Mouse (Mus musculus): ENCODE measurements around the gene Plin1. TPM values are rescaled to one million over a fixed set of nuclear protein-coding genes. Genes with fewer than 3 reads are reported as not detected.
A peak's percentile ranks its signal among the peaks of the same experiment; 100 is the strongest.

Gene Plin1
- not detected in 2 replicates for polyA plus RNA-seq (2016; fragmentation: Nextera tagmentation; extraction: Ambion mirVana)

DNA sequence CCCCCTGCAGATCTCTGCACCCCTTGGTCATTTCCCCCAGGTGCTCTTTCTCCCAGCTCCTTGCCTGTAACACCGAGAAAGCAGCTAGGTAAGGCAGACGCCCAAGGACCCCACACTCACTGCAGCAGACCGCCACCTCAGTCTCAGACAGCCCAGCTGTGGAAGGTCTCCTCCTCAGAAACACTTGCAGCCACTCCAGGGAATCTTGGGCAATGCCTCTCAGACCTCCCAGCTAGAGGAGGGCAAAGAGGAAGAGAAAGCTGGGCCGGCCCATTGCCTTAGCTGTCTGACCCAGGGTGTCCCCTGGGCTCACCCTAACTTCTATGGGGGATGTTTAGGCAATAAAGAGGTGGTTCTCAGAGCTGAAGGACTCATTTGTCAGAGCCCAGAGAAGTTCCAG, at the start of gene Plin1:
Gene Plin1, minus strand, starts transcription at position 282 of the 400 bp plus-strand sequence.
- Histone ChIP-seq H3K27ac (no peak within 1 kb of the TSS), H3K4me3 (replicated peaks) (no peak within 1 kb of the TSS), H3K4me2 (no peak within 1 kb of the TSS), H3K9ac (replicated peaks) (no peak within 1 kb of the TSS), H3K36me3 (peaks cover 19% of the 10 kb centered on the region), H3K9me3 (no peaks in the 10 kb centered on the region), H3K4me1 (replicated peaks) (0 out of 2 replicates have a peak, but pooled peaks cover 3% of the 10 kb centered on the region), H3K27me3 (peaks cover 8% of the 10 kb centered on the region)
- ATAC-seq (ENCODE audit: insufficient number of reproducible peaks, insufficient read depth, low FRiP score, low TSS enrichment, low read depth), result no peak
- 66% methylated on average over 4 of the region's 4 CpGs for WGBS

DNA sequence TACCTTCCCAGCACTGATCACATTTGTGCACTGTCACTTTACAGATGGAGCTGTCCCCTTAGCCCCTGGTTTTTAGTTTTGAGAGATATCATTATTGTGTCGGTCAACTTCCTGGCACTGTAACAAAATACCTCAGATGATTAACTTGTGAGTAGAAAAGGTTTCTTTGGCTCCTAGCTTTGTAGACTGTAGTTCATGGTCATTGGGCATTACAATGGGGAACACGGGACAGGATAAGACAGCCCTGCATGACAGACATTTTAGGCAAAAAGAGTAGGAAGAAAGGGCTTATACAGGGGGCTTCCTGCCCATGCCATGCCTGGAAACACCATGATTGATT, 49.8 kb upstream of the Plin1 start:
- Histone ChIP-seq H3K4me1 (replicated peaks) (peaks cover 10% of the 10 kb centered on the region; the same call in 1 of the 2 replicates), H3K4me3 (replicated peaks) (no peak overlapping the region), H3K9ac (replicated peaks) (no peak overlapping the region), H3K4me2 (no peak overlapping the region), H3K36me3 (no peaks in the 10 kb centered on the region), H3K27ac (no peak overlapping the region), H3K9me3 (no peaks in the 10 kb centered on the region), H3K27me3 (peaks cover 16% of the 10 kb centered on the region)
- WGBS, result 89% methylated on average over 2 of the region's 2 CpGs
- no peak for ATAC-seq (ENCODE audit: insufficient number of reproducible peaks, insufficient read depth, low FRiP score, low TSS enrichment, low read depth)

- no peak overlapping the region for H3K9ac ChIP-seq (replicated peaks)
- no peak overlapping the region for H3K27ac ChIP-seq
- WGBS, result 80% methylated on average over 11 of the region's 11 CpGs
- peaks cover 10% of the 10 kb centered on the region; the same call in 1 of the 2 replicates for H3K4me1 ChIP-seq (replicated peaks)
- no peaks in the 10 kb centered on the region for H3K36me3 ChIP-seq
- H3K4me3 ChIP-seq (replicated peaks), result no peak overlapping the region
- peaks cover 12% of the 10 kb centered on the region for H3K27me3 ChIP-seq
- no peak for ATAC-seq (ENCODE audit: insufficient number of reproducible peaks, insufficient read depth, low FRiP score, low TSS enrichment, low read depth)
- no peak overlapping the region for H3K4me2 ChIP-seq
- H3K9me3 ChIP-seq, result no peaks in the 10 kb centered on the region
These were observed 49.3 kb upstream of the Plin1 start for GRCm38 (mm10) chr7:79781826-79782515.

DNA sequence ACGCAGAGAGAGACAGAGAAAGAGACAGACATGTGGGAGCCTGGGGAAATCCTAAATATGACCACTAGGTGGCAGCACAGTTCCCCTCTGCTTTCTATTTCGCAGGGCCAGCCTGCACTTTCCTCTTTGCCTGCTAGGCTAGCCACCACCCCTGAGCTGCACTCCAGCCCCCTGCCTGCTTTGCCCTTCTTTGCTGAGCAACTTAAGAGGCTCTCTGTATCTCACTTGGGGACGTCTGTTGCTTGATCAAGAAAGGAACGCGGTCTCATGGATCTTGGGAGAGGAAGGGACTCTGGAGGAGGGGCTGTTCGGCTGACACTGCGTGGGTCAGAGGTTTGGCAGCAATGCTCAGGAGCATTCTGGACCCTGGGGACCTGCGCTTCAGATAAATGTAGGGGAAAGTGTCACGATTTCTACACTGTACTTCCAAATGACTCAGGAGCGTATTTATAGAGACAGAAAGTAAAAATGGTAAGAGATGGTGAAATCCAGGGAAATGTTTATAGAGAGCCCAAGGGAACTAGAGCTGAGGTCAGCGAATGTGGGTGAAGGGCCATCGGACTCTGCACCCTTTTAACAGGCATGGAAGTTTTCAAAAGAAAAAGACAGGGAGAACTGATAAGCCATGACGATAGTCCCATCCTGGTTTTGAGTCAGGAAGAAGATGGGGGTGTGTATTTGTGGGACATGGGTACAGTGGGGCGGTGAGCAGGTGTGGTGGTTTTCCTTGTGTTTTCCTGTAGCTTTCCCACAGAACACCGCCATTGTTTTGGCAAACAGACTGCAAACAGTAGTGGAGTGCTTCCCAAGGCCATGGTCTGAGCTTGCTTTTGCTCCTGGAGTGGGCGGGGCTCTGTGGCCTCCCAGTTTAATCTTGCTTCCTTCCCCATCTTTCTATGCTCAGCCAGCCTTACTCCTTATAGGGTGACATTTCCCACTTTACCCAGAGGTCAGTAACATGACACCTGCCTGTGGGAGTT, 48.2 kb upstream of the Plin1 start:
- Histone ChIP-seq H3K27ac (no peak overlapping the region), H3K27me3 (peaks cover 11% of the 10 kb centered on the region; the same call in 1 of the 2 replicates), H3K9me3 (no peaks in the 10 kb centered on the region), H3K36me3 (no peaks in the 10 kb centered on the region), H3K9ac (replicated peaks) (0 out of 2 replicates have a peak overlapping the region, but pooled peaks have one; percentile 37), H3K4me1 (replicated peaks) (peaks cover 10% of the 10 kb centered on the region; the same call in 1 of the 2 replicates), H3K4me3 (replicated peaks) (no peak overlapping the region; the same call in 1 of the 2 replicates), H3K4me2 (peak overlapping the region; percentile 49)
- no peak for ATAC-seq (ENCODE audit: insufficient number of reproducible peaks, insufficient read depth, low FRiP score, low TSS enrichment, low read depth)
- 29% methylated on average over 16 of the region's 16 CpGs for WGBS

DNA sequence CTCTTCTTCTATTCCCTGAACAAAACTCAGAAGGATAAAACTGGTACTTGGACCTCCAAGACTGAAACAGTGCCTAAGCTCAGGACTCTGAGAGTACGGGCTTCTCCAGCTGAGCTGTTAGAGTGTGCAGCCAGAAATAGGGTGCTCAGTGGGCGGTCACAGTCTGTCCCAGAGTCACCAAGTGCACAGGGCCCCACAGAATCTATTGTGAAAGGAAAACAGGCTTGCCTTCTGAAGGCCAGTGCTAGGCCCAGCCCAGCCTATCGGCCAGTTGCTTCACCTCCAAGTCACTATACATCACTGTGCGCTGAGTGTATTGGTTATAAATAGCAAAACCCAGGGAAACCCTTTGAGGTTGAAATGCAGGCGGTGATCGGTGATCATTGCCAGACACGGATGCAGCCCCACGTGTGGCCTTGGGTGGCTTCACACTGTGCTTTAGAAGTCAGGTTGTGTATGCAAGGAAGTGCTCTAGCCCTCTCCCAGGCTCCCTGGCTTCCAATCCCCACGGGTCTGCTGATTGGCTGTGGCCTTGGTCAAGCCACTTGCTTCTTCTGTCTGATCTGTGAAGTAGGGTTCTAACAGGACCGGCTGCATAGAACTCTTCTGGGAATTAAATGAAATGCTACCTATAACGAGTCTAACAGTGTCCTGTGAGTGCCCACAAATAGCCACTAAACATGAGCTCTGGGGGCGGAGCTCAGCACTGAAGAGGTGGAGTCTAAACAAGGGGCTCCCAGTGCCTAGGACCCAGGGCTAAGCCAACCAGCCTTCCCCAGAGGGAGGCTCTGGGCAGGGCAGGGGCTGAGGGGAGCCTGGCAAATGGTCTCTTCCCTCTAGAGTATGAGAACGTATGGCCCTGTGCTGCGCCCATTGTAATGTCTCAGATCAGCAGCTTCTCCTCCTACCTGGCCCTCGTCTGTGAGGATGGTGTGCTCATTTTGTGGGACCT, 39.1 kb upstream of the Plin1 start:
- Histone ChIP-seq H3K27me3 (peaks cover 4% of the 10 kb centered on the region; the same call in 1 of the 2 replicates), H3K9me3 (no peaks in the 10 kb centered on the region), H3K4me3 (replicated peaks) (no peak overlapping the region), H3K36me3 (no peaks in the 10 kb centered on the region), H3K4me1 (replicated peaks) (no peaks in the 10 kb centered on the region), H3K9ac (replicated peaks) (no peak overlapping the region), H3K27ac (no peak overlapping the region), H3K4me2 (no peak overlapping the region)
- 37% methylated on average over 15 of the region's 15 CpGs for WGBS
- no peak for ATAC-seq (ENCODE audit: insufficient number of reproducible peaks, insufficient read depth, low FRiP score, low TSS enrichment, low read depth)

- H3K9ac ChIP-seq (replicated peaks), result no peak overlapping the region
- no peak overlapping the region for H3K4me2 ChIP-seq
- no peaks in the 10 kb centered on the region for H3K4me1 ChIP-seq (replicated peaks)
- ATAC-seq (ENCODE audit: insufficient number of reproducible peaks, insufficient read depth, low FRiP score, low TSS enrichment, low read depth), result no peak
- 87% methylated on average over 3 of the region's 3 CpGs for WGBS
- no peaks in the 10 kb centered on the region for H3K27me3 ChIP-seq
- no peak overlapping the region for H3K4me3 ChIP-seq (replicated peaks)
- H3K27ac ChIP-seq, result no peak overlapping the region
- no peaks in the 10 kb centered on the region for H3K9me3 ChIP-seq
- H3K36me3 ChIP-seq, result no peaks in the 10 kb centered on the region
These were observed 37.0 kb upstream of the Plin1 start for GRCm38 (mm10) chr7:79769664-79770063.

- Histone ChIP-seq H3K4me2 (no peak overlapping the region), H3K4me1 (replicated peaks) (no peaks in the 10 kb centered on the region), H3K27me3 (no peaks in the 10 kb centered on the region), H3K4me3 (replicated peaks) (no peak overlapping the region), H3K9me3 (no peaks in the 10 kb centered on the region), H3K36me3 (no peaks in the 10 kb centered on the region), H3K27ac (no peak overlapping the region), H3K9ac (replicated peaks) (no peak overlapping the region)
- no peak for ATAC-seq (ENCODE audit: insufficient number of reproducible peaks, insufficient read depth, low FRiP score, low TSS enrichment, low read depth)
- WGBS, result 50% methylated on average over 1 of the region's 1 CpGs
These were observed 33.3 kb upstream of the Plin1 start for GRCm38 (mm10) chr7:79765991-79766390.

GRCm38 (mm10) chr7:79762106-79762505, 29.4 kb upstream of the Plin1 start:
- 76% methylated on average over 8 of the region's 8 CpGs for WGBS
- no peak for ATAC-seq (ENCODE audit: insufficient number of reproducible peaks, insufficient read depth, low FRiP score, low TSS enrichment, low read depth)
- H3K4me1 ChIP-seq (replicated peaks), result no peaks in the 10 kb centered on the region

GRCm38 (mm10) chr7:79761124-79761876, 28.6 kb upstream of the Plin1 start:
- Histone ChIP-seq H3K4me1 (replicated peaks) (no peaks in the 10 kb centered on the region), H3K36me3 (no peaks in the 10 kb centered on the region), H3K4me2 (no peak overlapping the region), H3K27ac (no peak overlapping the region), H3K9me3 (no peaks in the 10 kb centered on the region), H3K4me3 (replicated peaks) (no peak overlapping the region), H3K9ac (replicated peaks) (no peak overlapping the region), H3K27me3 (no peaks in the 10 kb centered on the region)
- 79% methylated on average over 5 of the region's 5 CpGs for WGBS
- ATAC-seq (ENCODE audit: insufficient number of reproducible peaks, insufficient read depth, low FRiP score, low TSS enrichment, low read depth), result no peak

More at GRCm38 (mm10) chr7:79762106-79762505, 29.4 kb upstream of the Plin1 start:
- Histone ChIP-seq H3K36me3 (no peaks in the 10 kb centered on the region), H3K4me3 (replicated peaks) (no peak overlapping the region), H3K9me3 (no peaks in the 10 kb centered on the region), H3K4me2 (no peak overlapping the region), H3K27me3 (no peaks in the 10 kb centered on the region), H3K9ac (replicated peaks) (no peak overlapping the region), H3K27ac (no peak overlapping the region)

- H3K27me3 ChIP-seq, result 0 out of 2 replicates have a peak, but pooled peaks cover 4% of the 10 kb centered on the region
- no peaks in the 10 kb centered on the region for H3K36me3 ChIP-seq
- no peak overlapping the region for H3K4me2 ChIP-seq
- no peak overlapping the region for H3K27ac ChIP-seq
- no peaks in the 10 kb centered on the region for H3K4me1 ChIP-seq (replicated peaks)
- no peak overlapping the region for H3K4me3 ChIP-seq (replicated peaks)
- no peak overlapping the region for H3K9ac ChIP-seq (replicated peaks)
- ATAC-seq (ENCODE audit: insufficient number of reproducible peaks, insufficient read depth, low FRiP score, low TSS enrichment, low read depth), result no peak
- H3K9me3 ChIP-seq, result no peaks in the 10 kb centered on the region
These were observed 27.1 kb upstream of the Plin1 start for GRCm38 (mm10) chr7:79759766-79760165.

Data from limb, embryonic 12.5 days (tissue).